Mouse (Mus musculus) limb, embryonic 11.5 days (tissue): ENCODE measurements around the gene Ints1. TPM values are rescaled to one million over a fixed set of nuclear protein-coding genes. Genes with fewer than 3 reads are reported as not detected.

Source experiments
- ATAC-seq: fragments of 200-750 bp; cut with Nextera tagmentation; 2 replicates; pipeline ENCODE4 v1.8.0; 2017; ENCODE audit warnings: low read depth; ENCODE audit not compliant: insufficient number of reproducible peaks, low FRiP score, low TSS enrichment
- DNase-seq: peaks from one replicate; pipeline ENCODE4 v3.0.0-alpha.2; 2015; ENCODE audit warnings: low spot score
- H3K27ac ChIP-seq: fragments of 300-500 bp; sonication (generic); replicated peaks from 2 replicates; pipeline ENCODE4 v1.5.1; 2014; ENCODE audit warnings: low read depth, mild to moderate bottlenecking, low read length
- H3K27me3 ChIP-seq: fragments of 300-500 bp; sonication (generic); 2 replicates; pipeline ENCODE4 v1.6.1; 2014; ENCODE audit warnings: mild to moderate bottlenecking, low read length, mixed read lengths; ENCODE audit not compliant: control insufficient read depth, insufficient read depth
- H3K36me3 ChIP-seq: fragments of 300-500 bp; sonication (generic); 2 replicates; pipeline ENCODE4 v1.6.1; 2014; ENCODE audit warnings: mild to moderate bottlenecking, low read length, moderate library complexity, mixed read lengths; ENCODE audit not compliant: control insufficient read depth, insufficient read depth
- H3K4me1 ChIP-seq: fragments of 300-500 bp; sonication (generic); 2 replicates; pipeline ENCODE4 v1.6.1; 2014; ENCODE audit warnings: low read length, mixed read lengths; ENCODE audit not compliant: control insufficient read depth, insufficient read depth
- H3K4me2 ChIP-seq: fragments of 300-500 bp; sonication (generic); 2 replicates; pipeline ENCODE4 v1.6.1; 2014; ENCODE audit warnings: low read depth, mild to moderate bottlenecking, moderate library complexity; ENCODE audit not compliant: severe bottlenecking
- H3K4me3 ChIP-seq: fragments of 300-500 bp; sonication (generic); 2 replicates; pipeline ENCODE4 v1.5.1; 2014; ENCODE audit warnings: low read depth, low read length
- H3K9ac ChIP-seq: fragments of 300-500 bp; sonication (generic); 2 replicates; pipeline ENCODE4 v1.6.1; 2014; ENCODE audit warnings: mild to moderate bottlenecking, low read length
- H3K9me3 ChIP-seq: fragments of 300-500 bp; sonication (generic); 2 replicates; pipeline ENCODE4 v1.6.1; 2016; ENCODE audit warnings: low read length; ENCODE audit not compliant: control insufficient read depth
- WGBS: fragments of 180-500 bp; shearing (Covaris S2); extraction: QIAGEN DNeasy Blood & Tissue Kit; methylation state at CpG from one replicate; pipeline ENCODE4 v1.1.7; 2014; 5-methylcytosine and 5-hydroxymethylcytosine counted together
- polyA plus RNA-seq: library from polyadenylated mRNA; unstranded; fragments of >200 nt; fragmentation: Nextera tagmentation; extraction: Ambion mirVana; gene quantifications from 2 replicates; pipeline ENCODE4 v1.2.1, GENCODE M21; 2014

Gene Ints1
- polyA plus RNA-seq, 1 experiment from 2014 or later, result 40.5 TPM

DNA sequence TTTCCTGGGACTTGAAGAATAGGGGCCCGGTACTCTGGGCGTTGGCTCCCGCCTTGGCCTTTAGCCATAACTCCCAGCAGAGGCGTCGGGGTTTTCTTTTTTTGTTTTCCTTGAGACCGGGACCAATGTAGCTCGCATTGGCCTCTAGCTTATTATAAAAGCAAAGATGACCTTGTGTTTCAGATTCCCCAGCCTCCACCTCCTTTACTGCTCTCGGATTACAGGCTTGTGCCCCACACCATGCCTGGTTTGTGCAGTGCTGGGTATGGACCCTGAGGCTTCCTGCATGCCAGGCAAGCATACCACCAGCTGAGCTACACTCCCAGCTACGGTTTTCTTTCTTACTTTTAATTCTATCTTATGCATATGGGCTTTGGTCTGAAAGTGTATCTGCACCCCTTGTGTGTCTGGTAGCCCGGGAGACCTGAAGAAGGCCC is 39.0 kb downstream of the Ints1 start:
- DNase-seq (no peak), ATAC-seq (peak; percentile 26; the same call in 1 of the 2 replicates)
- H3K9me3 ChIP-seq, result no peaks in the 10 kb centered on the region
- H3K4me2 ChIP-seq, result peak overlapping the region; percentile 96
- H3K36me3 ChIP-seq, result no peaks in the 10 kb centered on the region
- 0 out of 2 replicates have a peak overlapping the region, but pooled peaks have one; percentile 22 for H3K27ac ChIP-seq
- peaks cover 14% of the 10 kb centered on the region for H3K4me1 ChIP-seq
- peak overlapping the region; percentile 49 for H3K4me3 ChIP-seq
- H3K9ac ChIP-seq, result no peak overlapping the region; the same call in 1 of the 2 replicates
- H3K27me3 ChIP-seq, result no peaks in the 10 kb centered on the region
- 17% methylated on average over 10 of the region's 10 CpGs for WGBS

DNA sequence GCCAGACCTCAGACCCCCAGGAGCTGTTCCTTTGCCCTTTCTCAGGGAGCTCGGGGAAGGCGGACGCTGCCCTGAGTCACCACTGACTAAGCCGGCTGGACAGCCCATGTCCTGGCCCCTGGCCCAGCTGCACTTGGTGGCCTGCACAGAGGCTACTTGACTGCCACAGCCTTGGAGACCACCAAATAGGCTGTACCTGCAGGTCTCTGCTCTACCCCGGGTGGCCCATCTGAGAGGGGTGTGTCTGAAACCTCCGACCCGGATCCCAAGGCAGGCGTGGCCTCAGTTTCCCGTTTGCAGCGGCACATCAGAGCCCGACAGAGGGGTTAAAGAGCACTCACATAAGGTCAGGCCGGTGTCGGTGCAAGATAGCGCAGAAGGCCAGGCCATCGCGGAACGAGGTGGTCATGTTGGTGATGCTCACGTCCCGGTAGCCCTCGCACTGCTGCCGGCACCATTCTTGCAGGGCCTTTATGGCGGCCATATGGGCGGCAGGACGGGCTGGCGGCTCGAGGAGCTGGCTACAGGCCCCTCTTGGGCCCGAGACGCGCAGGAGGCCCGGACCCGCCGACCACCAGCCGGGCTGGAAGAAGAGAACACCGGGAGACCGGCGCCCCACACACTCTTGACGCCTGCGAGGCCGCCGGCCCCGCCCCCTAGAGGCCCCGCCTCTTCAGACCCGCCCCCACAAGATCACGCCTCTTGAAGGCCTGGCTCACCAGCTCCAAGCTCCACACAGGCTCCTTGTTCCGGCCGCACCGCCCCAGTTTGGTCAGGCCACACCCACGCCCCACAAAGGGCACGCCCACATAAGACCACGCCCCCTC is 39.6 kb downstream of the Ints1 start, which contains the start of gene Micall2:
TSS of gene Micall2 (minus strand) at position 660 of the 827 bp plus-strand sequence.
- H3K27me3 ChIP-seq, result no peaks in the 10 kb centered on the region
- peak within 1 kb of the TSS; percentile 60 for H3K9ac ChIP-seq
- H3K36me3 ChIP-seq, result no peaks in the 10 kb centered on the region
- WGBS, result 4% methylated on average over 49 of the region's 50 CpGs
- ATAC-seq (peak; percentile 90), DNase-seq (peak; percentile 96)
- no peaks in the 10 kb centered on the region for H3K9me3 ChIP-seq
- peak within 1 kb of the TSS; percentile 49 for H3K4me3 ChIP-seq
- H3K4me1 ChIP-seq, result peaks cover 21% of the 10 kb centered on the region
- H3K27ac ChIP-seq, result 0 out of 2 replicates have a peak within 1 kb of the TSS, but pooled peaks have one; percentile 22
- H3K4me2 ChIP-seq, result peak within 1 kb of the TSS; percentile 96

DNA sequence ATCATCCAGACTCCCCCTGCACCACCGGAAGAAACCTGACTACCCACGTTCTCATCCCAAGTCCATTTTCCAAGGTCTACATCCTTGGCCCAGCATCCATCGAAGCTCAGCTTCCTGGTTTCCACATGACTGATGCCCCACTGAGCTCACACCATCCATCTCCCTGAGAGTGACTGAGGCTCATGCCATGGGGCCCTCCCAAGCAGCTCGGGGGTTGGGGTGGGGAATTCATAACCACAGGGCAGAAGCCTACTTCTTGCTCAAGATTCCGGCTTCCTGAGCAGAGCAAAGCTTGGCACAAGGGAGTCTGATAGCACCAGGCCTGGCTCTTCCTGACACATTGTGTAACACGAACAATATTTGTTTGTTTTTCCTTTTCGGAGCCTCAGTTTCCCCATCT is 40.7 kb downstream of the Ints1 start:
- Histone ChIP-seq H3K4me2 (peak overlapping the region; percentile 96; the same call in 1 of the 2 replicates), H3K9ac (no peak overlapping the region), H3K4me3 (no peak overlapping the region), H3K4me1 (peaks cover 32% of the 10 kb centered on the region), H3K27ac (no peak overlapping the region), H3K9me3 (no peaks in the 10 kb centered on the region), H3K27me3 (no peaks in the 10 kb centered on the region), H3K36me3 (no peaks in the 10 kb centered on the region)
- no peak for DNase-seq
- no peak for ATAC-seq
- WGBS, result 86% methylated on average over 7 of the region's 7 CpGs

DNA sequence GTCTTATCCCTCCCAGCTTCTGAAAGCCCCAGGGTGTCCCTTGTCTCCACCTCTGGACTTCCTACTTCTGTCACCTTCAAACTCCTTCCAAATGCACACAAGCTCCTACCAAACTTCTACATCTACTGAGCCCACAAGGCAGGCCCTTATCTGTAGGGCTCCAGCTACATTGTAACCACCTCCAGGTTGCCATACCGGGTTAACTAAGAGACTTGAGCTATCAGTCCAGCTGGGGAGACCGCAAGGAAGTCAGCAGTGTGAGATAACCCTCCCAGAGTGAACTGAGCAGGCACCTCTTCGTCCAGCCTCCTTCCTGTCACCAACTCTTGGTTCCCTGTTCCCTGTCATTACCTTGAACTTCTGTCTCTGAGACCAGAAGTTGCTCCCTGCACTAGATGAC is 41.5 kb downstream of the Ints1 start:
- no peaks in the 10 kb centered on the region for H3K36me3 ChIP-seq
- no peak overlapping the region for H3K27ac ChIP-seq
- H3K27me3 ChIP-seq, result no peaks in the 10 kb centered on the region
- no peak overlapping the region for H3K4me3 ChIP-seq
- DNase-seq (no peak), ATAC-seq (no peak)
- H3K4me1 ChIP-seq, result peaks cover 34% of the 10 kb centered on the region
- 84% methylated on average over 3 of the region's 3 CpGs for WGBS
- H3K4me2 ChIP-seq, result no peak overlapping the region
- H3K9ac ChIP-seq, result no peak overlapping the region
- no peaks in the 10 kb centered on the region for H3K9me3 ChIP-seq

DNA sequence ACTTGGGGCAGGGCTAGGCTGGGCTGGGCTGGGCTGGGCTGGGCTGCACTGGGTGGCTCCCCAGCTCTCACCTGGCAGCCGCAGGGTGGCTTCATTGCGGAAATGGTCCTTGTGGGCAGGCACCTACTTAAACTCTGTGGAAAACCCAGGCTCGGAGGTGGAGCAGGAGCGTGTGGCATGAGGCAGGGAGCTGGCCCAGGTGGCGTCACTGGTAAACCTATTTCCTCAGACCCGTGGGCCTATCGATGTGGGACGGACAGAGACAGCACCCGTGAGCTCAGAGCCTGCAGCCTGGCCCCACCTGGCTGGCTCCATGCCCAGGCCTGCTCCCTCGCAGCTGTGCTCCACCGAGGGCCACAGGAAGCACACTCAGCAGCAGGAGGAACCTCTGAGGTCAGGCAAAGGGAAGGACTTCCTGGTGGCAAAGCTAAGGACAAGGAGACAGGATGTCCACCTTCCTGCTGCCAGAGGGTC is 42.8 kb downstream of the Ints1 start:
- WGBS, result 66% methylated on average over 11 of the region's 11 CpGs
- no peak for ATAC-seq
- H3K9ac ChIP-seq, result no peak overlapping the region
- no peaks in the 10 kb centered on the region for H3K27me3 ChIP-seq
- no peaks in the 10 kb centered on the region for H3K9me3 ChIP-seq
- peaks cover 34% of the 10 kb centered on the region for H3K4me1 ChIP-seq
- no peak for DNase-seq
- H3K4me2 ChIP-seq, result no peak overlapping the region
- H3K36me3 ChIP-seq, result no peaks in the 10 kb centered on the region
- H3K4me3 ChIP-seq, result no peak overlapping the region
- no peak overlapping the region for H3K27ac ChIP-seq

DNA sequence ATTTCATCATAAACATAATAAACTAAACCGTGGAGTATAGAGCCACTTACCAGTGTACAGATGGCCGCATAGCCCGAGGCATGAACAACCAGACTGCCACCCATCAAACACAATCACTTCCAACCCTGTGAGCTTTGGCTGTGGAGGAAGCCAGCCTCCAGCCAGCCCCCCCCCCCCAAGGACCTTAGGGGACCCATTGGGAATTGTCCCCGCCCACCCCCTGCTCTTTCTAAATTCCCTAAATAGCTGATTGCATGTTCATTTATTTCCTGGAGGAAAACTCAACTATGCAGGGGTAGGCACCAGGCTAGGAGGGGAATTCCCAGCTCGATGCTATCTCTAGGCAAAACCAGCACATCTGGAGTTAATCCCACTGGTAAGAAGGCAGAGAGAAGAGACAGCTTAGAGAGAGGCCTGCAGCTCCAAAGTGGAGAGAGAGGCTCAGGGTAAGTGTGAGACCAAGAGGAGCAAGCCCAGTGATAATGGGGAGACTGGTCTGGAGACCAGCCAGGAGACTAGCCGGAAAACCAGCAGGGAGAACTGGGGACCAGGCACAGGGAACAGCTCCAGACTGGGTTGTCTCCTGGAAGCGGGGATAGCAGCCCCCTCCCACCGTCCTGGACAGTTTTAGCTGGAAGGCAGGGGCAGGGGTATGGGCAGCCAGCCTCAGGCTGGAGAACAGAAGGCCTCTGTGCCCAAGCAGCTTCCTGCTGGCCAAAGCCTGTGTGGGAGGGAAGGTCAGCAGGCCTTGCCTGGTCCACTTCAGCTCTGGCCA is 44.6 kb downstream of the Ints1 start:
- no peak overlapping the region for H3K4me3 ChIP-seq
- peak overlapping the region; percentile 37 for H3K9ac ChIP-seq
- H3K36me3 ChIP-seq, result no peaks in the 10 kb centered on the region
- H3K4me2 ChIP-seq, result peak overlapping the region; percentile 12; the same call in 1 of the 2 replicates
- H3K9me3 ChIP-seq, result no peaks in the 10 kb centered on the region
- no peak for DNase-seq
- 22% methylated on average over 8 of the region's 8 CpGs for WGBS
- no peaks in the 10 kb centered on the region for H3K27me3 ChIP-seq
- 0 out of 2 replicates have a peak, but pooled peaks have one; percentile 27 for ATAC-seq
- peaks cover 34% of the 10 kb centered on the region for H3K4me1 ChIP-seq
- H3K27ac ChIP-seq, result peak overlapping the region; percentile 82

DNA sequence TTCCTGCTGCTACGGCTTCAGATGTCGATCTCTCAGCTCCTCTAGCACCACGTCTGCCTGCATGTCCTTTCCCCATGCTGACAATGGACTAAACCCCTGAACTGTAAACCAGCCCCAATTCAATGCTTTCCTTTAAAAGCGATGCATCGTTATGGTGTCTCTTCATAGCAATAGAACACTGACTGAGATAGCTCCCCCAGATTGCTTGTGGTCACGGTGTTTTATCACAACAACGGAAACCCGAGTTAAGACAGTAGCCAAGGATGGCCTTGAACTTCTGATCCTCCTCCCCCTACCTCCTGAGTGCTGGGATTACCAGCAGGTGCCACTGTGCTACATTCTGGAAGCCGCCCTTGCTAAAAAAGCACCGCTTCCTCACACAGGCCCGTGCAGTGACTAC is 48.2 kb downstream of the Ints1 start:
- no peaks in the 10 kb centered on the region for H3K27me3 ChIP-seq
- H3K27ac ChIP-seq, result no peak overlapping the region
- 88% methylated on average over 11 of the region's 11 CpGs for WGBS
- no peak overlapping the region for H3K9ac ChIP-seq
- no peaks in the 10 kb centered on the region for H3K36me3 ChIP-seq
- no peak overlapping the region for H3K4me3 ChIP-seq
- DNase-seq (no peak), ATAC-seq (no peak)
- H3K4me1 ChIP-seq, result peaks cover 41% of the 10 kb centered on the region
- H3K9me3 ChIP-seq, result no peaks in the 10 kb centered on the region
- H3K4me2 ChIP-seq, result no peak overlapping the region

DNA sequence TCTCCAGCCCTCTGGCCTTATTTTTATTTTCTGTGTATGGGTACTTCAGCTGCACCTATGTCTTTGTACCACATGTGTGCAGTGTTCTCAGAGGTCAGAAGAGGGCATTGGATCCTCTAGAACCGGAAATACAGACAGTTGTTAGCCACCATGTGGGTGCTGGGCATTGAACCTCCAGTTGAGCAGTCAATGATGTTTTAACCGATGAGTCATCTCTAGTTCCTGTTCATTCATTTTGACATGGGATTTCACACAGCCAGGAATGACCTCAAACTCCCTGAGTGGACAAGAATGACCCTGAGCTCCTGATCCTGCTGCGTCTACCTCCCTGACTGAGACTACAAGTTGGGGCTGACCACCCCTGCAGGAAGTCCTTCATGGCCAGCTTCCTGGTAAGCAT is 49.3 kb downstream of the Ints1 start:
- ATAC-seq (no peak), DNase-seq (no peak)
- Histone ChIP-seq H3K4me2 (no peak overlapping the region), H3K27ac (no peak overlapping the region), H3K9ac (no peak overlapping the region), H3K27me3 (no peaks in the 10 kb centered on the region), H3K36me3 (no peaks in the 10 kb centered on the region), H3K4me3 (no peak overlapping the region), H3K4me1 (peaks cover 37% of the 10 kb centered on the region), H3K9me3 (no peaks in the 10 kb centered on the region)
- WGBS, result 88% methylated on average over 3 of the region's 3 CpGs
